Mouse (Mus musculus) spleen, adult 12 weeks (tissue): ENCODE data around the gene Mcm9.

Experiments
- DNase-seq: peaks from one replicate; pipeline ENCODE4 v3.0.0; 2022; ENCODE audit warnings: low spot score

Gene Mcm9

GRCm38 (mm10) chr10:53580137-53580536 lies 50.1 kb downstream of the Mcm9 start:
- no peak for DNase-seq

GRCm38 (mm10) chr10:53568531-53568930 lies 61.7 kb downstream of the Mcm9 start:
- no peak for DNase-seq

GRCm38 (mm10) chr10:53565538-53565937 lies 64.7 kb downstream of the Mcm9 start:
- DNase-seq, result no peak

- DNase-seq, result no peak
Observed at GRCm38 (mm10) chr10:53562001-53562400, 68.2 kb downstream of the Mcm9 start.

GRCm38 (mm10) chr10:53537596-53537995 lies 92.6 kb downstream of the Mcm9 start:
- DNase-seq, result no peak

GRCm38 (mm10) chr10:53532297-53532696 lies 97.9 kb downstream of the Mcm9 start:
- DNase-seq, result no peak

- DNase-seq, result no peak
Observed at GRCm38 (mm10) chr10:53527838-53528773, 102.1 kb downstream of the Mcm9 start.

GRCm38 (mm10) chr10:53527344-53527743 lies 102.9 kb downstream of the Mcm9 start:
- no peak for DNase-seq

GRCm38 (mm10) chr10:53526350-53526749 lies 103.9 kb downstream of the Mcm9 start:
- no peak for DNase-seq

GRCm38 (mm10) chr10:53525265-53525976 lies 104.8 kb downstream of the Mcm9 start:
- no peak for DNase-seq

GRCm38 (mm10) chr10:53519068-53519954 lies 110.9 kb downstream of the Mcm9 start:
- DNase-seq, result no peak

GRCm38 (mm10) chr10:53518599-53518913 lies 111.7 kb downstream of the Mcm9 start:
- DNase-seq, result no peak

- DNase-seq, result no peak
Observed at GRCm38 (mm10) chr10:53517770-53518598, 112.3 kb downstream of the Mcm9 start.

- no peak for DNase-seq
Observed at GRCm38 (mm10) chr10:53512491-53512890, 117.7 kb downstream of the Mcm9 start.

- DNase-seq, result no peak
Observed at GRCm38 (mm10) chr10:53509158-53509773, 121.0 kb downstream of the Mcm9 start.

- DNase-seq, result no peak
Observed at GRCm38 (mm10) chr10:53508676-53509075, 121.6 kb downstream of the Mcm9 start.

- no peak for DNase-seq
Observed at GRCm38 (mm10) chr10:53505526-53505925, 124.7 kb downstream of the Mcm9 start.

GRCm38 (mm10) chr10:53505069-53505468 lies 125.2 kb downstream of the Mcm9 start:
- no peak for DNase-seq

- DNase-seq, result no peak
Observed at GRCm38 (mm10) chr10:53502875-53503816, 127.1 kb downstream of the Mcm9 start.

- no peak for DNase-seq
Observed at GRCm38 (mm10) chr10:53502471-53502870, 127.8 kb downstream of the Mcm9 start.
